Mouse (Mus musculus) thymus, adult 2 months (tissue): ENCODE measurements around the gene Orc3. TPM values are rescaled to one million over a fixed set of nuclear protein-coding genes. Genes with fewer than 3 reads are reported as not detected.

Experiments
- DNase-seq: peaks from one replicate; pipeline ENCODE4 v3.0.0; 2021
- H3K27ac ChIP-seq: fragments of 200-500 bp; 2 replicates; pipeline ENCODE4 v1.5.1; 2012; ENCODE audit warnings: low read length, control low read depth; ENCODE audit not compliant: control insufficient read depth, insufficient read depth
- H3K27me3 ChIP-seq: fragments of 200-500 bp; 2 replicates; pipeline ENCODE4 v1.6.1; 2012; ENCODE audit warnings: mild to moderate bottlenecking, low read length, moderate library complexity, mixed read lengths; ENCODE audit not compliant: control insufficient read depth, insufficient read depth
- H3K36me3 ChIP-seq: fragments of 200-500 bp; 2 replicates; pipeline ENCODE4 v1.6.1; 2012; ENCODE audit warnings: mild to moderate bottlenecking, low read length, moderate library complexity; ENCODE audit not compliant: control insufficient read depth, insufficient read depth
- H3K4me1 ChIP-seq: fragments of 200-500 bp; replicated peaks from 2 replicates; pipeline ENCODE4 v1.6.1; 2012; ENCODE audit warnings: low read length; ENCODE audit not compliant: control insufficient read depth, insufficient read depth
- H3K4me3 ChIP-seq: fragments of 200-500 bp; 2 replicates; pipeline ENCODE4 v1.5.1; 2012; ENCODE audit warnings: mild to moderate bottlenecking, low read length, control low read depth, moderate library complexity; ENCODE audit not compliant: control insufficient read depth, insufficient read depth
- CTCF ChIP-seq: fragments of 200-500 bp; IDR thresholded peaks from 2 replicates; pipeline ENCODE4 v1.5.1; 2012; ENCODE audit warnings: mild to moderate bottlenecking, control low read depth, low read length, moderate library complexity, borderline replicate concordance; ENCODE audit not compliant: control insufficient read depth, poor library complexity, insufficient read depth; ENCODE audit errors: extremely low read depth
- POLR2A ChIP-seq: fragments of 200-500 bp; IDR thresholded peaks from 2 replicates; pipeline ENCODE4 v1.6.1; 2012; ENCODE audit warnings: mild to moderate bottlenecking, low read length, control low read depth, moderate library complexity; ENCODE audit not compliant: control insufficient read depth, poor library complexity, insufficient read depth; ENCODE audit errors: extremely low read depth
- WGBS: fragments of 180-500 bp; shearing (Covaris S2); methylation state at CpG from one replicate; pipeline ENCODE4 v1.1.7; 2018; 5-methylcytosine and 5-hydroxymethylcytosine counted together
- polyA plus RNA-seq: library from polyadenylated mRNA; depleted of rRNA; stranded (reverse); fragments of >200 nt; gene quantifications from 2 replicates; pipeline ENCODE4 v1.2.3, GENCODE M21; 2012

Gene Orc3
- polyA plus RNA-seq, 1 experiment = 34.0 TPM

DNA sequence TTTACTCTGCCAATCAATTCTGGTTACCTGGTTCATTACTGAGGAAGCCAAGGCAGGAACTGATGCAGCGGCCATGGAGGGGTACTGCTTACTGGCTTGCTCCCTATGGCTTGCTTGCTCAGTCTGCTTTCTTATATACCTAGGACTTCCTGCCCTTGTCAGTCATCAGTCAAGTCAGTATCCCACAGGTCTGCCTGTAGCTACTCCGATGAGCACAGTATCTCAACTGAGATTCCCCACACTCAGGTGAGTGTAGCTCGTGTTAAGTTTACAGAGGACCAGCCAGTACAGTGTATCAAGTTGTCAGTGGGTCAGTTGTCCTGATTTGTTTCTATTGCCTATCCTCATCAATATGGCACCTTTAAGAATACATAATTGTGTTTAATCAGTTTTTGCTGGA is 26.0 kb upstream of the Orc3 start:
- no peak for TF ChIP-seq CTCF
- no peak for TF ChIP-seq POLR2A

GRCm38 (mm10) chr4:34639745-34640364 is 25.1 kb upstream of the Orc3 start:
- TF ChIP-seq CTCF = no peak
- no peak for TF ChIP-seq POLR2A
- Histone ChIP-seq H3K36me3 (0 out of 2 replicates have a peak, but pooled peaks cover 5% of the 10 kb centered on the region), H3K4me1 (no peaks in the 10 kb centered on the region), H3K27ac (no peak overlapping the region), H3K4me3 (no peak overlapping the region), H3K27me3 (no peaks in the 10 kb centered on the region)
- WGBS = 96% methylated on average over 5 of the region's 5 CpGs
- no peak for DNase-seq

More for the DNA sequence above, 26.0 kb upstream of the Orc3 start:
- no peaks in the 10 kb centered on the region for H3K27me3 ChIP-seq
- 0 out of 2 replicates have a peak, but pooled peaks cover 5% of the 10 kb centered on the region for H3K36me3 ChIP-seq
- no peak overlapping the region for H3K27ac ChIP-seq
- WGBS = 98% methylated on average over 3 of the region's 3 CpGs
- H3K4me1 ChIP-seq = no peaks in the 10 kb centered on the region
- H3K4me3 ChIP-seq = no peak overlapping the region
- DNase-seq = no peak

DNA sequence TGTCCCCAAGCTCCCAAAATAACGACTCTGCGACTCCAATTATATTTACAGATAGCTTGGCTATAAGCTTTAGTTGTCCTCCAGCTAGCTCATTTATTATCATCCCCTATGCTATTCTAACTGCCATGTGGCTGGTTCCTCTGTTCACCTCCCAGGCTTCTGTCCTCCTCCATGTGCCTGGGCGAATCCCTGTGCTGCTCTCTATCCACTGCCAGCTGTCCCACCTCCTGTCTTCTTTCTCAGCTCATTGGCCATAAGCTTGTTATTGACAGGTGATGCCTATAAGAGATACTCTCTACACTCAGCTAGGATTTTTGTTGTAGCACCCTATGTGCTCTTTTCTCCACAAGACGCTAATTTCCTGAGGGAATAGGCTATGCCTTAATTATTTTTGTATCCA is 23.1 kb upstream of the Orc3 start:
- TF ChIP-seq POLR2A = no peak
- Histone ChIP-seq H3K4me3 (no peak overlapping the region), H3K27ac (no peak overlapping the region), H3K4me1 (no peaks in the 10 kb centered on the region), H3K36me3 (0 out of 2 replicates have a peak, but pooled peaks cover 8% of the 10 kb centered on the region), H3K27me3 (no peaks in the 10 kb centered on the region)
- 97% methylated on average over 4 of the region's 4 CpGs for WGBS
- DNase-seq = no peak

DNA sequence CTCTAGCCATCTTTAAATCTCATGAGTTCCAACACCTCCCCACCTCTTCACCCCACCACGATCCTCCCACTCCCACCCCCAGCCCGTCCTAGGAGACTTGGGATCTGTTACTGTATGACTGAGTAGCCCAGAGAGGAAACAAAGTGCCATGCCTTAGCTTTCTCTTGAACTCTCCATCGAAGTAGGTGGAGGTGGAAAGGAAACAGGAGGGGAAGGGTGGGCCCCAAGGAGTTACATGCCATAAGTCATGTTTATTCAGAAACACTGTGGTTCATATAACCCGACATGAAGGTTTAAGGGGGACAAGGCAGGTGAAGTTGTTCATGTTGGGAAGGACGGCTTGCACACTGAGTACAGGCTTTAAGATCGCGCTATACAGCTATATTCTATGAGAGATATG is 22.6 kb upstream of the Orc3 start:
- H3K36me3 ChIP-seq = 0 out of 2 replicates have a peak, but pooled peaks cover 8% of the 10 kb centered on the region

DNA sequence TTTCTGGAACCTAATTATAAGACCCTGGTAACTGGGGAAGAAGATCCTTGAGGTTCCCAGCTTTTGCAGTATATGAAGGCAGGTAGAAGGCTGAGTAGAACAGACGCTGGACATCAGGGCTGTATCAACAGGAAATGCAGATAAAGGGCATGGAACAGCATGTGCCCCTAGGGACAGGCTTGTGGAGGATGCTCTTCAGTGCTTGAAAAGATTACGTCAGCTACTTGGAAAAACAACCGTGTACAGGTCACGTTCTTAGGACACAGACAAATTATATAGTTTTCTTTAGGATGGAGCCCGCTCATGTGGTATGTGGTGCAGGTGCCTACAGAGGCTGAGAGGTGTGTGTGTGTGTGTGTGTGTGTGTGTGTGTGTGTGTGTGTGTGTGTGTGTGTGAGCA is 21.3 kb upstream of the Orc3 start:
- WGBS = 94% methylated on average over 5 of the region's 5 CpGs
- Histone ChIP-seq H3K36me3 (0 out of 2 replicates have a peak, but pooled peaks cover 8% of the 10 kb centered on the region), H3K27me3 (no peaks in the 10 kb centered on the region), H3K27ac (no peak overlapping the region), H3K4me1 (no peaks in the 10 kb centered on the region), H3K4me3 (no peak overlapping the region)
- TF ChIP-seq CTCF = no peak
- no peak for TF ChIP-seq POLR2A
- DNase-seq = no peak

More for the DNA sequence above, 22.6 kb upstream of the Orc3 start:
- Histone ChIP-seq H3K4me3 (no peak overlapping the region), H3K4me1 (no peaks in the 10 kb centered on the region), H3K27me3 (no peaks in the 10 kb centered on the region), H3K27ac (no peak overlapping the region)
- TF ChIP-seq CTCF (no peak), POLR2A (no peak)
- no peak for DNase-seq
- 85% methylated on average over 7 of the region's 7 CpGs for WGBS

GRCm38 (mm10) chr4:34634129-34634528 is 19.4 kb upstream of the Orc3 start:
- no peak for DNase-seq
- Histone ChIP-seq H3K36me3 (0 out of 2 replicates have a peak, but pooled peaks cover 4% of the 10 kb centered on the region), H3K4me1 (no peaks in the 10 kb centered on the region), H3K27me3 (no peaks in the 10 kb centered on the region), H3K4me3 (no peak overlapping the region), H3K27ac (no peak overlapping the region)
- WGBS = 96% methylated on average over 7 of the region's 7 CpGs
- no peak for TF ChIP-seq CTCF
- TF ChIP-seq POLR2A = no peak

DNA sequence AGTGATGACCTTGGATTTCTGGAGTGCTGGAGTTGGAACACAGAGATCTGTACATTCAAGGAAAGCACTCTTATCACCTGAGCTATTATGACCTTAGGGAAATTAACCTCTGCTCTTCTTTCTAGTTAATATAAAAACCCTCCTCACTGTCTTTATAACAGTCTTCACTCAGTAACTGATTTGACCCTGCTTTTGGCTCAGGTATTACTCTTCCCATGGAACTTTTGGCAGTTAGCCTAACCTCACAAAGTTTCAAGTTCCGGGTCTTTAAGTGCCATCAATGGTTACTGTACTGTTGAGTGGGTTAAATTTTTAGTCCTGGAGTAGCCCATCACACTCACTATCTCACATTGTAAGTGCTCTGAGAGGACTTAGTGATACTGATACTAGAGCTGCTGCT is 15.2 kb upstream of the Orc3 start:
- WGBS = 95% methylated on average over 1 of the region's 1 CpGs
- Histone ChIP-seq H3K4me1 (no peaks in the 10 kb centered on the region), H3K27me3 (no peaks in the 10 kb centered on the region), H3K27ac (no peak overlapping the region), H3K36me3 (0 out of 2 replicates have a peak, but pooled peaks cover 4% of the 10 kb centered on the region), H3K4me3 (no peak overlapping the region)
- TF ChIP-seq CTCF (no peak), POLR2A (no peak)
- DNase-seq = no peak
